Mouse (Mus musculus): ENCODE measurements around the gene Syt5. TPM values are rescaled to one million over a fixed set of nuclear protein-coding genes. Genes with fewer than 3 reads are reported as not detected.

The Syt5 gene
- total RNA-seq, 4 experiments from 2014 or later, result 0.15 TPM; not detected in 3

GRCm38 (mm10) chr7:4523205-4524130 is 23.9 kb downstream of the Syt5 start:
- DNase-seq (ENCODE audit: low spot score in 2 of 2), result no peak

DNA sequence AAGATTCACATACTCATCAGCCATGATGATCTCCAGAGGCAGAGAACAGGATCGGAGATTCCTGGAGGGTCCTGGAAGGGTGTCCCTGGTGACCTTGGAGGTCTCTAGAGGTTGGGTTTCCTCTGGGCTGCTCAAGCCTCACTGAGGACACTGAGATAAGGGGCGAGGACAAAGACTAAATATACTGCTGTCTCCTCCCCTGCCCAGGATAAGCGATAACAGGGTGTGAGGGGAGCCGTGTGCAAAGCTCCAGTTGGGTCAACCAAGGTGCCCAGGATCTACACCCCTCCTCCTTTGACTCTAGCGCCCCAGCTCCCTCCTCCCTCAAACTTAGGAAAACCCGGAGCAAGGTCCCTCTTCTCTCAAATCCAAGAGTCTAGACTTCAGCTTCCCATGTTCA is 25.0 kb downstream of the Syt5 start:
- DNase-seq (ENCODE audit: low spot score in 2 of 2), result no peak

DNA sequence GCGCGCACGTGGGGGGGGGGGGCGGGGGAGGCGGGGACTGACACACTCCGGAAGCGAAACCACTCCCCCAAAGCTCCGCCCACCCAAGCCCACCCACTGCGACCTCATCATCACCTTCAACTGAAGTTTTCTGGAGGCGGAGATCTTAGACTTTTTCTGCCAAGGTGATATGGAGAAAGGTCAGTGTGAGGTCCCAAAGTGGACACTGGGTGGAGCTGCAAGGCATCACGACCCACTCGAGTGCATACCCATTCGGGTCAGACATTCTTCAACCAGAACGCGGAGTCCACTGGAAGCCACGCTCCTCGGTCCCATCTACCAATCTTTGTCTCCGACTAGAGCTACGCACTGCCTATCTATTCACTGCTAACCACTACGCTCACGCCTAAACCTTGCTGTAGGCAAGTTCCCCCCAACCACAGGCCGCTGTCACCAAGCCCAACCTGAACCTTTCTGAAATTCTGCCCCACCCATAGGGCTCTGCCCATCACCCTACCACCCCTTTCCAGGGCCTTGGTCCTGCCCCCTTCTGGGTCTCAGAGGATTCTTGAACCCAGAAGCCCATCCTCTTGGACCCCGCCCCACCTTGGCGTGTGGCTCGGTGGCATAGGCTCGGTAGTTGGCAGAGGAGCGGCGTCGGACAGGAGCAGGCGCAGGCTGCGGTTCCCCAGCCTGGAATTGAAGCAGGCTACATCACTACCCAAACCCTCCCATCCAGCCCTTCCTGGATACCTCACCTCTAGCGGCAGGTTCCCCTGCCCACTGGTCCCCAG is 25.9 kb downstream of the Syt5 start:
- no peak for DNase-seq (ENCODE audit: low spot score in 2 of 2)

- no peak for DNase-seq (ENCODE audit: low spot score in 2 of 2)
Observed at GRCm38 (mm10) chr7:4518487-4518886, 28.9 kb downstream of the Syt5 start.

GRCm38 (mm10) chr7:4516332-4517050 is 30.9 kb downstream of the Syt5 start, which contains the start of gene Tnnt1:
Gene Tnnt1, minus strand, starts transcription at chr7:4516382.
- no peak for DNase-seq (ENCODE audit: low spot score in 2 of 2)

GRCm38 (mm10) chr7:4515853-4516252 is 31.5 kb downstream of the Syt5 start:
- no peak for DNase-seq (ENCODE audit: low spot score in 2 of 2)

- no peak for DNase-seq (ENCODE audit: low spot score in 2 of 2)
Observed at GRCm38 (mm10) chr7:4513829-4514712, 33.3 kb downstream of the Syt5 start.

DNA sequence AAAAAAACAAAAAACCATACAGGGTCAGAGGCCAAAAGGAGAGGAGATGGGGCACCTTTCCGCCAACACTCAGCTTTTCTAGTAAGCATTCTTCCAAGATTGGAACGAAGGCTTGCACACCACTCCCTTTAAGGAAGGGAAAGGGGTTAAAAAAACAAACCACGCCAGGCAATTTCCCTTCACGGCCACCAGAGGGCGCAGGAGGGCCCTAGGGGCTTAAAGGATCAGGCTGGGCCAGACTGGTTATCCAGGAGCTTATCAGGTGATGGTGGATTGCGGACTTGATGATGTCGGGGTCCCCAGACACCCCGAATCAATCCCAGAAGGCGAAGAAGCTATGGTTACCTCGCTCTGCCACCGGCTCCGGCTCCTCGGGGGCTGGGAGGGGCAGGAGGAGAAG is 34.1 kb downstream of the Syt5 start:
- DNase-seq (ENCODE audit: low spot score in 2 of 2), result no peak

DNA sequence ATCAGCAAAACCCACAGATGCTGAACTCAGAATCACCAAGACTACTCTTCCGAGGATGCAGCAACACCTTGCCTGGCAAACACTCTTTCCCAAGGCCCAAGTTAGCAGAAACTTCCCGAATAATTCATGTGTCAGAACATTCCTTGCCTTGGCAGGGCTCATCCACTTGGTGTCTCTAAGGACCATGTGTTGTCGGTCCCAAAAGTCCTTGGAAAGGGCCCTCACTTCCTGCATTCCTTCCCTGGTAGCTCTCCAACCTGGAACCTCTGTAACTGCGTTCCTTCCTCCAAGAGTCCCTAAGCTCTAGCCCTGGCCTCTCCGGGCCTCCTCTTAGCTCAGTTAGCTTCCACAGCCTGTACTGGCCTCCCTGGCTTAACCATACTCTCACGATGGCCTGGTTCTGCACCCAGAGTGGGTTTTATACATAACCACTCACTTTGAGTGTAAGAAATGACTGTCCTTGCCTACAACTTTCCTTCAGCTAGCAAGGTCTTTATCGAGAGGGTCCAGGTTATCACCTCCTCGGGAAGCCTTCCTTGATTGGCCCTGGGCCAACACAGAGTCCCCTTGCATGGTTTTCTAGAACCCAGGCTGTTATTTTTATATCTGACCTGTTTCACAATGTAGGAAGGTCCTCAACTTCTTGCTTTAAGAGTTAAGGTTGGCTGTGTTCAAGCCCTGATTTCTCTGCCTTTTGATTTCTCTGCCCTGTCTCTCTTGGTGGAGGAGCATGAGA is 35.7 kb downstream of the Syt5 start:
- DNase-seq (ENCODE audit: low spot score in 2 of 2), result no peak

- DNase-seq (ENCODE audit: low spot score in 2 of 2), result peak; percentile 33 to 36
Observed at GRCm38 (mm10) chr7:4509863-4510608, 37.3 kb downstream of the Syt5 start.

GRCm38 (mm10) chr7:4508739-4509116 is 38.6 kb downstream of the Syt5 start:
- DNase-seq (ENCODE audit: low spot score in 2 of 2), result no peak

GRCm38 (mm10) chr7:4508062-4508738 is 39.1 kb downstream of the Syt5 start:
- DNase-seq (ENCODE audit: low spot score in 2 of 2), result no peak

DNA sequence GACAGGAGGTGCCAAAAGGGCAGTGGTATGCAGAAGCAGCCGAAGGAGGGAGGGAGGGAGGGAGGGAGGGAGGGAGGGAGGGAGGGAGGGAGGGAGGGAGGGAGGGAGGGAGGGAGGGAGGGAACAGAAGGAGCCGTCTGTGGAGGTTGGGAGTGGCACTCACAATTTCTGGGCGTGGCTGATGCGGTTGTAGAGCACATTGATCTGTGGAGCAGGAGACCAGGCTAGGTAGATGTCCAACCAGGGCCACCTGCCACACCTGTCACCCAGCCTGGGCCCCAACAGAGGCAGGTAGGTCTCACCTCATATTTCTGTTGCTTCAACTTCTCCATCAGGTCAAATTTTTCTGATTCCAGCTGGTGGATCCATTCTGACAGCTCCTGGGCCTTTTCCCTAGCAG is 40.1 kb downstream of the Syt5 start:
- DNase-seq (ENCODE audit: low spot score in 2 of 2), result no peak

DNA sequence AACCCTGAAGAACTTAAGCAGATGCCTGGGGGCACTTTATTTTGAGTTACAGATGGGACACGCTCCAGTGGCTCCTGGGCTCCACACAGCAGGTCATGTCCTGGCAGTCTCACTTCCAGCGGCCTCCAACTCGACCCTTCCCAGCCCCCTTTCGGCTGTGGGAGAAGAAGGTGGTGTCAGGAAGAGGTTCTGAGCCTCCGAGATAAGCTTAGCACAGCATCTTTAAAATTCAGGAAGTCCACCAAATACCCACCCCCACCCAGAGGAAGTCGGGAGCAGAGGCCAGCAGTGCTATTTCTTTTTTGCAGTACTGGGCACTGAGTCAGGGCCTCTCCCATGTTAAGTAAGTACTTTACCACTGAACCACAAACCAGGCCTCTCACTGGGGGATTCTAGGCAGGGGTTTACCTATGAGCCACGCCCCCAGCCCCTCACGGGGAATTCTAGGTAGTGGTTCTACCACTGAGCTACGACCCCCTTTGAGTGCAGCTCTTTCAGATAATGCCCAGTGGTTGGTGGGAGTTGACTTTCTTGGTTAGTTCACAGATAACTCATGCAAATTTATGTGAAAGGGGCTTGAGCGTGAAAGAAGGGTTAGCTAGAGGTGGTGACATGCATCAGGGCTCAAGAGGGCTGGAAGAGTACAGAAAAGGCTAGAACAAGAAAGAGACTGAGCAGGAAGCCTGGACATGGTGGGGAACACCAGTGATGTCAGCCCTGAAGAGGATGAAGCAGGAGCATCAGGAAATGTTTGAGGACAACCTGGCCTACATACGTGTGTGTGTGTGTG is 42.5 kb downstream of the Syt5 start:
- DNase-seq (ENCODE audit: low spot score in 2 of 2), result no peak

- no peak for DNase-seq (ENCODE audit: low spot score in 2 of 2)
Observed at GRCm38 (mm10) chr7:4503858-4504257, 43.5 kb downstream of the Syt5 start.

DNA sequence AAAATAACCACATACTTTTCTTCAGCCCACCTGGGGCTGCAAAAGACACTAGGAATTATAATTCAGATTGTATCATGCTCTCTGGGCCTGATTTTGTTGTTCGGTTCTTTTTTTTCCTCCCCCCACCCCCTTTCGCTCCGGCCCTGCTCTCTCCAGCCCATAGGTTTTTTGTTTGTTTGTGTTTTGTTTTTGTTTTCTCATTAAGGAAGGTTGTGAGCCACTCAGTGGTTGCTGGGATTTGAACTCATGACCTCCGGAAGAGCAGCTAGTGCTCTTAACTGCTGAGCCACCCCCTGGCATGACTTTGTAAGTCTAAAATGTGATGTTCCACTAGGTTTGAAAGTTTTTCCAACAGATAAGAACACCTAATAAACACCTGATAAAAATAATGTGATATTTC is 44.2 kb downstream of the Syt5 start:
- DNase-seq (ENCODE audit: low spot score in 2 of 2), result no peak

GRCm38 (mm10) chr7:4502421-4503090 is 44.8 kb downstream of the Syt5 start:
- DNase-seq (ENCODE audit: low spot score in 2 of 2), result peak; percentile 32 to 34
